Mouse (Mus musculus) forelimb bud, embryonic 11.5 days (tissue): ENCODE data around the gene Sult2b1.
A peak's percentile ranks its signal among the peaks of the same experiment; 100 is the strongest.

Source experiments
- DNase-seq: peaks from one replicate; pipeline ENCODE4 v3.0.0-alpha.2; 2012; ENCODE audit warnings: low read depth, low spot score

Sult2b1 gene

DNA sequence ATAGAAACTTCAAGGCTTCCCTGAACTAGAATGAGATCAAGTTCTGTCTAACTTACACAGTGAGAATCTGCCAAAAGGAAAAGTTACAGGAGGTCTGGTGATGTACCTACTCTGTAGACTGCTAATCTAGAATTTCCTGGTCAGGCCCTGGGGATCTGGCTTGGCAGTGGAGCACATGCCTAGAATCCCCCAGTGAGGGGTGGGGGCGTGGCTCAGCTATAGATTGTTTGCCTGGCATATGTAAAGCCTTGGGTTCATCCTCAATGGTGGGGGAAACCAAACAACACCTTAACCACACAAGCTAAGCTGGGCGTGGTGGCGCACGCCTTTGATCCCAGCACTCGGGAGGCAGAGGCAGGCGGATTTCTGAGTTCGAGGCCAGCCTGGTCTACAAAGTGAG, 86.6 kb downstream of the Sult2b1 start:
- no peak for DNase-seq

DNA sequence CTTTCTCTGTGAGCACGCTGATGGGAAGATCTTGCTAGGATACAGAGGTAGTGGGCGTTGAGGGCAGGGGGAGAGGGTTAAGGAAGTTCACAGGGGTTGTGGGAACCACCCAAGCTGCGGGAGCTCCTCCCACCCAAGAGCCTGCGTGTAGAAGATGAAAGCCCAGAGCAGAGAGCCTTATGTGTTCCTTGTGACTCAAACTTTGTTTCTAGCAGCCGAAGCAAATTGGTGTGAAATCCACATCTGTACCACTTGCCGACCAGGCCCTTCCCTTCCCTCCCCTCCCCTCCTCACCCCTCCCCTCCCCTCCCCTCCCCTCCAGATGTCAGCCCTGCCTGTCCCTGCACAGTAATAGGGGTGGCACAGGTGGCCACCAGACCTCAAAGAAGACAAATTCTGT, 89.4 kb downstream of the Sult2b1 start:
- DNase-seq: peak; percentile 55

DNA sequence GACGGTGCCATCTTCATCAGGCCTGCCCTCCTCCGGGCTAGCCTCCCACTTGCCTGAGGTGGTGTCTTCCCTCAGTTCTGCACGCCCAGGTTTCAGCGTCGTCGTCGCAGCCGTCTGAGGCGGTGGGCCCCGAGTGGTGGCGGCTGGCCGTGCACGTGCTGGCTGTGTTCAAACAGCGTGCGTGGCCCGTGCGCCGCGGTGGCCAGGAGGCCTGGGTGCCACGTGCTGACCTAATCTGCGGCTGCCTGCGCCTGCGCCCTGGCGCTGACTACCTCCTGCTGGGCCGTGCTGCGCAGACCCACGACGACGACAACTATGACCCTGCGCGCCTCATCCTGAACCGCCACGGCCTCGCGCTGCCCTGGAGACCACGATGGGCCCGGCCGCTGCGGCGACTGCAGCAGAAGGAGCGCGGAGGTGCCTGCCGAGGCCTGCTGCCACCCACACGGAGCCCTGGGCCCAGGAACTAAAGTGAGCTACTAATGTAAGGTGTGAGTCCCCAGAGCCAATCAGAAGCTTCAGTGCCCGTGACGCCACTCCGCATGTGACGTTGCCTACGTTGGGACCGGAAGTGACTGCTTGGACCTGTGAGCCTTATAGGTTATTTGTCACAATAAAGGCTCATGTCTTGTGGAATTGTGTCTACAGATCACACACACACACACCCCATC, 90.4 kb downstream of the Sult2b1 start, which contains the start of gene Sec1:
TSS of gene Sec1 (minus strand) at position 482 of the 671 bp plus-strand sequence.
- DNase-seq: no peak

DNA sequence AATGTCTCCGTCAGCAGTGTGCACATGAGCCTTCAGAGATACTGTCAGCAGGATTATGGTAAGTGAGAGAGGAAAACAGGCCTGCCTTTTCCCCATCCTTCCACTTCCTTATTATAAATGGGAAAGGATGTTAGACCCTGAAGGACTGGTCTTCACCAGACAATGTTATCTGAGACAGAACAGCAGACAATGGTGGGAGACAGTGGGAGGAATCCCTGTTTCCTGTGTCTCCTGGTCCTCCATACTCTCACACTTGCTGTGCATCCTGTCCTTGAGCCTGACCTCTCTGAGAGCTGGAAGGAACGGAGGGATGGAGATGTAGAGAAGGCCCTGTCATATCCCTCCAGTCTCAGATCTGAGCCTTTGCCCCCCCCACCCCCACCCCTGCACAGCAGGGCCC, 92.1 kb downstream of the Sult2b1 start:
- no peak for DNase-seq

DNA sequence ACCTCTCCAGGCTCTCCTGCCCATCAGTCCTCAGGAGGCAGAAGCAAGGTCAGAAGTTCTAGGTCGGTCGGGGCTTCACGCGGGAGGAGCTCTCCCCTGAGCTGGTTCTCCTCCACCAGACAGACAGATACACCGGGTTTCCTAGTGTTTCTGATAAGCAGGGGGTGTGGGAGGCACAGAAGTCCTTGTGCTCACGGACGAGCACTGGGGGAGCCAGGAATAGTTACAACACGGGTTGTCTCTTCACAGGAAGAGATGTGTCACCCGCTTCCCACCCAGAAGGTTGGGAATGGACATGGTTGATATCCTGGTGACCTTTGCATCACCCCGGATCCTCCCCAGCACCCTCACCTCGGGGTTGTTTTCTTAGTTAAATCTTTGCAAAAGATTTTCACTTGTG, 94.7 kb downstream of the Sult2b1 start:
- DNase-seq: no peak

DNA sequence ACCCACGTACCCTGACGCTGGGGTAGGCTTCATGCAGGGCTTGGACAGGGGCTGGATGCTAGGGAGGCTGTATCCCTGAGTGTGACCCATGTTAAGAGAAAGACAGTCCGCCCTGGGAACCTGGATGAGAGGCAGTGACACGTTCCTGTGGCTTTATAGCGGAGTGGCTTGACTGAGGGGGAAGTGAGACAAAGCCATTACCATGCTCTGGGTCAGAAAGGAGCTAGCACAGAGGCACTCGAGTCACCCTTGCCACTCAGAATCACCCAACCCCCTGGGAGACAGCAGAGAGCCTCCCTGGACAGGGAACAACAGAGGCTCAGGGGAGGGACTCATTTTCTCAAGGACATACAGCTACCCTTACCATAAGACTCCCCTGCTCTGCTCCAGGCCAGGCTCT, 95.4 kb downstream of the Sult2b1 start:
- no peak for DNase-seq

DNA sequence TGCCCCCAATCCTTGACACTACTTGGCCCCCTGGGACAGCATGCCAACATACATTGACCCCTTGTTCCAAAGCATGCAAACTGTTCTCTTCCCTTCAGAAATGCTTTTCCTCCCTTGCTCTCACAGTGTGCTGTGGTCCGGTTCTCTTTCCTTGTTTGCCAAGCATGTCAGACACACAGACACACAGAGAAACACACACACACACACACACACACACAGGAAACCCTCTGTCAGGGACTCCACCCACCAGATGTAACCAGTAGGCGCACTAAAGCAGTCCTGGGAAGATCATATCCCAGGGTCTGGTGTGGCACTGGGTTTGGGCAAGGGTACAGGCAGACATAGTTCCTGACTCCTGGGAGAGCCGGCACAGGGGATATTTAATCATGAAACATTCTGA, 97.6 kb downstream of the Sult2b1 start:
- no peak for DNase-seq

DNA sequence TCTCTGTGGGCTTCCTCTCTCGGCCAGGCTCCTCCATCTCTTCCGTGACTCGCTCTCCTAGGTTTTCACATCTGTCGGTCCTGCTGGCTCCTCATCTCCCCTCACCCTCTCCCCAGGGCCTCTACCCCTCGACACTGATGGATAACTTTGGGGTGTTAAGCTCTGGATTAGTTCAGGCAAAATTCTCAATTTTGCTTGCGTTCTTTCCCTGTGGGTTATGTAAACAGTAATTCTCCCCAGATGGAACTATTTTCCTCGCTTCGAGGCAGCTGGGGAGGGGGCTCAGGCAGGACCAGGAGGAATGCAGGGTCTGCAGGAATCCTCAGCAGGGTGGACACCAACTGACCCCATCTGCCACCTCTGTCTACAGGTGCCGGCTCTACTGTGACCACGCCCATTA, 98.7 kb downstream of the Sult2b1 start:
- DNase-seq: no peak

DNA sequence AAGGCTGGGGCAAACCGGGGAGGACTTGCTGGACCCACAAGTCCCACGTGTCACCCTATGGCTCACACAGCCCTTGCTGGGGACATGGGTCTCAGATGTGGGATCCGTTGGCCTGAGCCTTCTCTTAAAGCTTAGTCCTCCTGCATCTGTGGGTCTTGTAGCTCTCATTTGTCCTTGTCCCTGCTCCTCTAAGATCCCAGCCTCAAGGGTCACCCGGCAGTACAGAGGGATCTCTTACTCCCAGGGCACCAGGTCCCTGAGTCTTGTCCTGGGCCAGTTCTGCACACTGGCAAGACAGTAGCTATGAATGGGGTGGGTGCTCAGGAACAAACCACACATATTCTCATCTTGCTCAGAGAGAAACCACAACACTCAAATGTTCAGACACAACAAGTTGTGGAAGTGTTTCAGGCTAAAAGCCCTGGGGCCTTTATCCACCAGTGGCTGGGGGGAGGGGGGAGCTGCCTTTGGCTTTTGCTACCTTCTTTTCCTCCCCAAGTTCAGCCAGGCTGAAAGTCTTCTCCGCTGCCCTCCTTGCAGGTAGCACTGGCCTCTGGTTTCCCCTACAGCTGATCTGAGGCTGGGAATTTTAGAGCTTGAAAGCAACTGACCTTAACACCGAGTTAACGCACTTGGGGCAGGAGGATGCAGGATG, 100.9 kb downstream of the Sult2b1 start, which contains the start of gene Ntn5:
TSS of gene Ntn5 (plus strand) at position 627 of the 655 bp plus-strand sequence.
- no peak for DNase-seq

DNA sequence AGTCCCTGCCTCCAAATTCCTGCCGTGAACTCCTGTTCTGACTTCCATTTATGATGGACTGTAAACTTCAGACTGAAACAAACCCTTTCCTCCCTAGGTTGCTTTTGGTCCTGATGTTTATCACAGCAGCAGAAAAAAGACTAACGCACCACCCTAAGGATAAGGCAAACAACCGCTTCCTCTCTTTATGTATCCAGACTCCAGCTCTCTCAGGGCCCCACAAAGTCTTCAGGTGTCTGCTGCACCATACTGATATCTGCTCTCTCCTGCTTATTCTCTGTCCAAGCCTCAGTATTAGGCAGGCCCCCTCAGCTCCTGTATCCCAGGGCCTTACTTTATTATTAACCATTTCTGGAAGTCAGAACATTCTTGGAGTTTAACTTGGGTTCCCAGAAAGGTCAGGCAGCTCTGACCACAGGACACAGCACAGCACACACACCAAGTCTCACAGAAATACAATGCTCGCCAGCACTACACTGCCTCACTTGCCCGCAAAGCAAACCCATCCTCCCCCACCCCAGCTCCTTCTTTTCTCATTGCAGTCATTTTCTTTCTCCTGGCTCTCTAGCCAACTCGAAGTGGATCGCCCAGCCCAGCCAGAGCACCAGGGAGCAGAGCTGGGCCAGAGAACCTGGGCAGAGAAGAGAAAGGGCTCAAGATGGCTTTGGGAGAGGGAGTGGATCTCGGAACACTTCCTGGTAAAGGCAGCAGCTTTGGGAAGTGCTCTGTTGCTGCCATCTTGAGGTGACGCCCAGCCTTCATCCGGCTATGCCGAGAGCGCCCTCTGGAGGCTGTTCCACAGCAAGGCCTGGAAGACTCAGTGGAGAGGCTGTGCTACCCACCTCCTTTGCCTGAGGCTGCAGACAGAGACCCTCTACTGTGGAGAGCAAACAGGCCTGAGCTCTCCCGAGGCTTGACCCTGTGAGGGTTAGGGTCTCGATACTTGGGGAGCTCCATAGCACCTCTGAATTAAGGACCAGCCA, 102.0 kb downstream of the Sult2b1 start:
- DNase-seq: peak; percentile 94

DNA sequence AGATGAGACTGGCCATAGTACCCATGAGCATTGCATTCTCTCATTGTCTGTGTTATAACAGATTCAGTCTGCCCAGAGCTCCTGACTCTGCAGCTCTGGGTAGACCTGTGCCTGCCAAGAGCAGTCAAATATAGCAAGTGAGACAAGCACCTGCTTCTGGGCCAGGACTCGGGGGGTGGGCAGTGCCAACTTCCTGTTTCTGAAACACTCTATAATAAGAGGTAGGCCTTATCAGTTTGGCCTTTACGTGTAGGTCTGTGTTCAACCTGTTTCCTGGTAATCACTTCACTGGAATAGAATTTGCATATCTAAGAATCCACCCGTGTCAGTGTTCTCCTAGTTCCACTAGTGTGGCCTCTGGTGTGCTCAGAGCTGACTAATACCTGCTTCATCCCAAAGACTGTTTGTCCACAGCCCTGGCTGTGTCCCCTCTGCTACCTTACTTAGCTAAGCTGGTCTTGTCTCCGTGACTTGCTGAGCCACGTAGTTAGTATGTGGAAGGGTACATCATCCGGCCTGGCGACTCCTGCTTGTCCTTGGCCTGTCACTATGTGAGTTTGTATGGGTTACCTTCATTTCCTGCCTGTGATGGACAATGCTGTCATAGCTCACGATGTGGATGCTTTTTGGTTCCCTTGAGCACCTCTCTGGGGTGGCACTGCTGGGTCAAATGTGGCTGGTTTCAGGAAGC, 103.3 kb downstream of the Sult2b1 start:
- no peak for DNase-seq
